Mouse (Mus musculus): ENCODE data around the gene Abhd12b. TPM values are rescaled to one million over a fixed set of nuclear protein-coding genes. Genes with fewer than 3 reads are reported as not detected.

Abhd12b gene
- total and polyA plus RNA-seq, 3 experiments: 0.23 TPM; not detected in 2

DNA sequence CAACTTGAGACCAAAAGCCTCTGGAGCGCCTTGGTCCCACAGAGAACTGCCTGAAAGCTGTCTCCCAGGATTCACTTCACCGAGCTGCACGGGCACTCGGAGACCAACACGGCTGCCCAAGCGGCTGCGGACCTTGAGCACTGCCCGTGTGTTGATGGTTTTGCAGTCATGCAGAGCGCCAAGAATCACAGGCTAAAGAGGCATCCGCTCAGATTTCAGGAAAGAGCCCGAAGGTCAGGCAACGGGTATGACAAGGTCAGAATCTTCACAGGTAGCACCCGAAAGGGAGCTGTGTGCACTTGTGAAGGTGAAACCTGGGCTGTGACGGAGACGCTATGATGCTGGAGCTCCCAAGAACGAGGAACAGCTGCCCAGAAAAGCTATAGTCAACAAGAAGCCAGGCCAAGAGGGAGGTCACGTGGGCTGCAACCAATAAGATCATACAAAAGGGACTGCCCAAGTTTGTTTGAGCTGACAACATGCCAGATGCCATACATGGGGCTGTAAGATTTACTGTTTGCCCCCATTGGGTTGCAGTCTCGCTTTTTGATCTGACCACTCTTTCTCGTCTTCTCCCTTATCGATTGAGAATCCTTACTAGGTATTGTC is 19.2 kb upstream of the Abhd12b start:
- dilution Hi-C loops (cut with MboI; ENCODE audit: extremely low pct_ligation_motif_present, extremely low pct_unique_long_range_greater_than_20kb, low sequenced_read_pairs): no loop called here
- H3K79me2 ChIP-seq (replicated peaks; ENCODE audit: control insufficient read depth, extremely low read depth, insufficient read depth, poor library complexity, severe bottlenecking): no peaks in the 10 kb centered on the region

GRCm38 (mm10) chr12:70136185-70136756 is 17.7 kb upstream of the Abhd12b start:
- peak overlapping the region; percentile 92 for H3K4me2 ChIP-seq (ENCODE audit: insufficient read depth, low read depth, poor library complexity, severe bottlenecking)
- dilution Hi-C loops (cut with MboI; ENCODE audit: extremely low pct_ligation_motif_present, extremely low pct_unique_long_range_greater_than_20kb, low sequenced_read_pairs) (no loop called here), in situ Hi-C loops (cut with MboI; ENCODE audit: low pct_ligation_motif_present, low pct_unique_long_range_greater_than_20kb, low sequenced_read_pairs) (no loop called here)
- no peaks in the 10 kb centered on the region for H3K79me2 ChIP-seq (replicated peaks; ENCODE audit: control insufficient read depth, extremely low read depth, insufficient read depth, poor library complexity, severe bottlenecking)
- no peaks in the 10 kb centered on the region for H3K9me3 ChIP-seq (replicated peaks; ENCODE audit: low read length)
- no peak for TF ChIP-seq UBTF (IDR thresholded peaks at IDR 0.05; ENCODE audit: low read depth, low read length)
- peak; percentile 46 for TF ChIP-seq POLR2A (IDR thresholded peaks at IDR 0.05; ENCODE audit: low read depth, low read length)
- H3K4me3 ChIP-seq (replicated peaks in 1 of 3; ENCODE audit: low read depth in 2 of 3, low read length in 2 of 3, poor library complexity in 1 of 3): peak overlapping the region; percentile 9 to 39 (median 24)
- H3K4me1 ChIP-seq (ENCODE audit: control insufficient read depth in 1 of 2, insufficient read depth in 2 of 2): peaks cover 7 to 41% of the 10 kb centered on the region in 2 experiments; a peak in 3 of 4 replicates
- no peaks in the 10 kb centered on the region for H3K27me3 ChIP-seq (replicated peaks)
- H3K27ac ChIP-seq (ENCODE audit: insufficient read depth, low read depth): no peak overlapping the region
- no peaks in the 10 kb centered on the region for H3K36me3 ChIP-seq (replicated peaks in 1 of 2; ENCODE audit: control insufficient read depth in 1 of 2, insufficient read depth in 1 of 2, low read length in 1 of 2)
- peak; percentile 43 for DNase-seq (ENCODE audit: extremely low read depth)
- peak overlapping the region; percentile 69 for H3K9ac ChIP-seq (ENCODE audit: insufficient read depth, low read depth)

More for the DNA sequence above, 19.2 kb upstream of the Abhd12b start:
- no peak overlapping the region for H3K4me2 ChIP-seq (ENCODE audit: insufficient read depth, low read depth, poor library complexity, severe bottlenecking)
- H3K27ac ChIP-seq (ENCODE audit: insufficient read depth, low read depth): no peak overlapping the region
- peaks cover 2 to 33% of the 10 kb centered on the region in 2 experiments; a peak in 2 of 4 replicates for H3K4me1 ChIP-seq (ENCODE audit: control insufficient read depth in 1 of 2, insufficient read depth in 2 of 2)
- no peaks in the 10 kb centered on the region for H3K36me3 ChIP-seq (replicated peaks in 1 of 2; ENCODE audit: control insufficient read depth in 1 of 2, insufficient read depth in 1 of 2, low read length in 1 of 2)
- no peaks in the 10 kb centered on the region for H3K9me3 ChIP-seq (replicated peaks; ENCODE audit: low read length)
- no peak overlapping the region for H3K4me3 ChIP-seq (replicated peaks in 1 of 3; ENCODE audit: low read depth in 2 of 3, low read length in 2 of 3, poor library complexity in 1 of 3)
- no peak for DNase-seq (ENCODE audit: extremely low read depth)
- H3K27me3 ChIP-seq (replicated peaks): no peaks in the 10 kb centered on the region
- H3K9ac ChIP-seq (ENCODE audit: insufficient read depth, low read depth): no peak overlapping the region
- in situ Hi-C loops (cut with MboI; ENCODE audit: low pct_ligation_motif_present, low pct_unique_long_range_greater_than_20kb, low sequenced_read_pairs): no loop called here
- no peak for TF ChIP-seq CHD2 (IDR thresholded peaks at IDR 0.05; ENCODE audit: low read length)
- TF ChIP-seq POLR2AphosphoS2 (IDR thresholded peaks at IDR 0.05; ENCODE audit: low read depth, low read length): no peak
- no peak for TF ChIP-seq MEF2A (IDR thresholded peaks at IDR 0.05; ENCODE audit: borderline replicate concordance, low read depth, low read length)
- TF ChIP-seq KAT2A (IDR thresholded peaks at IDR 0.05; ENCODE audit: insufficient replicate concordance, low read length): no peak
- TF ChIP-seq CTCF (conservative IDR thresholded peaks at IDR 0.05 in 1 of 2, IDR thresholded peaks at IDR 0.05 in 1 of 2; ENCODE audit: low read depth in 2 of 2, low read length in 2 of 2): no peak
- TF ChIP-seq MYC (IDR thresholded peaks at IDR 0.05; ENCODE audit: low read depth, low read length): no peak
- TF ChIP-seq UBTF (IDR thresholded peaks at IDR 0.05; ENCODE audit: low read depth, low read length): no peak
- no peak for TF ChIP-seq PAX5 (IDR thresholded peaks at IDR 0.05; ENCODE audit: low read length)
- no peak for TF ChIP-seq ETS1 (conservative IDR thresholded peaks at IDR 0.05; ENCODE audit: low read depth, low read length)
- TF ChIP-seq MXI1 (IDR thresholded peaks at IDR 0.05; ENCODE audit: low read depth, low read length): no peak
- no peak for TF ChIP-seq POLR2A (IDR thresholded peaks at IDR 0.05; ENCODE audit: low read depth, low read length)
- TF ChIP-seq CHD1 (IDR thresholded peaks at IDR 0.05; ENCODE audit: low read depth, low read length): no peak

DNA sequence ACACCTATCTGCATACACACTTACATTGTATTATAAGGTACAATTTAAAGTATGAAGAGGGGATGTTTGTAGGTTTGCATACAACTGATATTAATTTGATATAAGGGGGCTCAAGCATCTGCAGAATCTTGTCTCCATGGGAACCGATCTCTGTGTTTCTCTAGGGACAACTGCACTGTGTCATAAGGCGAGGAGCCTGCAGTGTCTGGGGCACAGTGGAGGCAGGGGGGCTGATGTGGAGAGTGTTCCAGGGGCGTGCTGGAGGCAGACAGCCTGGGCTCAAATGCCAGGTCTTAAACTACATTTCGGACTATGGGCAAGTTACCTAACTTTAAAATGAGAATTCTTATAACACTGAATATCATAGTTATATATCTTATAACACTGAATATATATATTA is 16.8 kb upstream of the Abhd12b start:
- Histone ChIP-seq H3K27ac (ENCODE audit: insufficient read depth, low read depth) (no peak overlapping the region), H3K27me3 (replicated peaks) (no peaks in the 10 kb centered on the region), H3K4me3 (replicated peaks in 1 of 3; ENCODE audit: low read depth in 2 of 3, low read length in 2 of 3, poor library complexity in 1 of 3) (no peak overlapping the region), H3K4me2 (ENCODE audit: insufficient read depth, low read depth, poor library complexity, severe bottlenecking) (no peak overlapping the region), H3K79me2 (replicated peaks; ENCODE audit: control insufficient read depth, extremely low read depth, insufficient read depth, poor library complexity, severe bottlenecking) (no peaks in the 10 kb centered on the region), H3K4me1 (ENCODE audit: control insufficient read depth in 1 of 2, insufficient read depth in 2 of 2) (peaks cover 7 to 39% of the 10 kb centered on the region in 2 experiments; a peak in 3 of 4 replicates), H3K9me3 (replicated peaks; ENCODE audit: low read length) (no peaks in the 10 kb centered on the region), H3K9ac (ENCODE audit: insufficient read depth, low read depth) (no peak overlapping the region), H3K36me3 (replicated peaks in 1 of 2; ENCODE audit: control insufficient read depth in 1 of 2, insufficient read depth in 1 of 2, low read length in 1 of 2) (peaks cover 0 to 2% of the 10 kb centered on the region in 2 experiments)
- no peak for TF ChIP-seq NELFE (IDR thresholded peaks at IDR 0.05; ENCODE audit: low read depth, low read length)
- TF ChIP-seq TBP (conservative IDR thresholded peaks at IDR 0.05; ENCODE audit: low read depth, low read length): no peak
- TF ChIP-seq GABPA (IDR thresholded peaks at IDR 0.05; ENCODE audit: insufficient replicate concordance, low read depth, low read length): no peak
- no peak for TF ChIP-seq RCOR1 (conservative IDR thresholded peaks at IDR 0.05; ENCODE audit: low read depth, low read length)
- TF ChIP-seq HCFC1 (IDR thresholded peaks at IDR 0.05; ENCODE audit: low read depth, low read length): no peak
- TF ChIP-seq MAFK (IDR thresholded peaks at IDR 0.05; ENCODE audit: insufficient replicate concordance, low read length): no peak
- dilution Hi-C loops (cut with MboI; ENCODE audit: extremely low pct_ligation_motif_present, extremely low pct_unique_long_range_greater_than_20kb, low sequenced_read_pairs) (no loop called here), in situ Hi-C loops (cut with MboI; ENCODE audit: low pct_ligation_motif_present, low pct_unique_long_range_greater_than_20kb, low sequenced_read_pairs) (no loop called here)
- DNase-seq (ENCODE audit: extremely low read depth): no peak

All from CH12.LX (cell line).